Mouse (Mus musculus): ENCODE data around the gene Ndufb4.
"Not testable (repeated sequence)": the region's sequence is repeated elsewhere in the genome, so short reads cannot be mapped to it uniquely, and the experiment has no call there.

The Ndufb4 gene

GRCm38 (mm10) chr16:37677586-37677985 is 23.3 kb upstream of the Ndufb4 start:
- no peak for DNase-seq (ENCODE audit: low spot score)

DNA sequence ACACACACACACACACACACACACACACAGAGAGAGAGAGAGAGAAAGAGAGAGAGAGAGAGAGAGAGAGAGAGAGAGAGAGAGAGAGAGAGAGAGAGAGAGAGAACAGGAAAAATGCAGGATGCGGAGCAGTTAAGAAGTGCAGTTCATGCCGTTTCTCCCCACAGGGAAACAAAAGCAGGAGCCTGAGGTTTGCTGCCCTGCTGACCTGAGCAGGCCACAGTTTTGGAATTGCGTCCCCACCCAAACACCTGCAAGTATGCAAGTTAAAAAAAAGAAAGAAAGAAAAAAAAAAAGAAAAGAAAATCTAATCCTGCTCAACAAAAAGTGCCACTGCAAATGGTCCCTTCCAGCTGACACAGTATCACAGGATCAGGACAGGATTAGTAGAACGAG is 22.4 kb upstream of the Ndufb4 start:
- no peak for DNase-seq (ENCODE audit: low spot score)

- no peak for DNase-seq (ENCODE audit: low spot score)
These were observed 21.9 kb upstream of the Ndufb4 start for GRCm38 (mm10) chr16:37676024-37676676.

GRCm38 (mm10) chr16:37675326-37675725 is 21.1 kb upstream of the Ndufb4 start:
- no peak for DNase-seq (ENCODE audit: low spot score)

GRCm38 (mm10) chr16:37670666-37671283 is 16.5 kb upstream of the Ndufb4 start:
- DNase-seq (ENCODE audit: low spot score) = no peak

- no peak for DNase-seq (ENCODE audit: low spot score)
These were observed 11.2 kb upstream of the Ndufb4 start for GRCm38 (mm10) chr16:37665394-37665935.

- no peak for DNase-seq (ENCODE audit: low spot score)
These were observed 9.6 kb upstream of the Ndufb4 start for GRCm38 (mm10) chr16:37663643-37664459.

DNA sequence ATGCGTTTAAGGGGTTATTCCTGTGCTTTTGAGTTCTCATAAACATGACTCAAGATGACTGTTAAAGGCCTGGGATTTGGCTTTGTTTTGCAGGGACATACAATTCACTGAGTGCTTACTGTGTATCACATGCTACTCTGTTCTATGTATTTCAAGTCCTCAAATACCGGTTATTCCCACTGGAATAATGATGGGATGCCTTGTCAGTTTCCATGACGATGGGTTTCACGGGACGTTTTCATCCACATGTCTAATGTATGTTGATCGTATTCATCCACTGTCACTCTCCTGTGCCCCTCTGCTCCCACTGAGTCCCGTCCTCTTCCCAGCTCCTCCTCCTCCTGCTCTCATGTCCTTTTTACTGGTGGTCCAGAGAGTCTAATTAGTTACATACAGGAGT is 2.5 kb upstream of the Ndufb4 start:
- no peak for DNase-seq (ENCODE audit: low spot score)

GRCm38 (mm10) chr16:37655756-37656347 is 1.6 kb upstream of the Ndufb4 start:
- no peak for DNase-seq (ENCODE audit: low spot score)

DNA sequence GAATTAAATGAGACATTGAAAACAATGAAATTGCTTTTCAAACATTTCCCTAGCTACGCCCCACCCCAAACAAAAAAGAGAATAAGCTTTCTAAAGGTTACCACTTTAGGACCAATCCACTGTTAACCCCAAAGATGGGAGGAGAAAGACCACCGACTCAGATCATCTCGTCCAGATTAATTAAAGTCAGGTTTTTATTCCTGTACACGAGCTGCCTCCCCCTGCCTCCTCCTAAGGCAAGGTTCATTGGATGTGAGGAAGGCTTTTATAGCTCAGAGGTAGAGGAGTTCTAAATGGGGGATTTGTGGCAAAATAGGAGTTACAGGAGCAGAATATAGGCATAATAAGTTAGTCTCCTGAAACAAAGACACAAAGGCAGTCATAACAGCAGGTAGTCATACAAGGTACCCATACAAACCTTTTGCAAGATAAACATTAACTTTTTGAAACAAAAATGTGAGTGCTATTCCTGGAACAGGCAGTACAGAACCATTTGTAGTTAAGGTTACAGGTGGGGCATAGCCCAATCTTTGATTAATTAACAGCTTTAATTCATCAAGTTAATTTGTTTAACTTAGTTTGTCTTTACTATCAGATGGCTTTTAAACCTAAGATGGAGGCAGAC is 690 bp upstream of the Ndufb4 start:
- DNase-seq (ENCODE audit: low spot score) = no peak

DNA sequence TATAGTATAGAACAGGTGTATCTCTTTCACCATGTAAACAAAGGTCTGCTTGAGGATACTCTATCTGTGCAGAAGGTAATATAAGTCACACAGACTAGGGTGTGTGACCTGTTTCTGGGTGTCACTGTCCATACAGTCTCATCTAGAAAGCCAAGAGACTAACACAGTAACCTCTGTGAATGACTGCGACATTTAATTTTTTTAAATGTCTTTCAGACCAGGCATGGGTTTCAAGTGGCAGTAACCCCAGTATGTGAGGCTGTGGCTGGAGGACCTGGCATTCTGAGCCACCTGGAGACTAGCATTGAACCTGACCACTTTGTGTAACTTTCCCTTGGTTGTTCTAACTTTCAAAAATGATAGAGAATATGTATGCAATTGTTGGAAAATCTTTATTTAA is 1.2 kb downstream of the Ndufb4 start:
- DNase-seq (ENCODE audit: low spot score) = no peak

- DNase-seq (ENCODE audit: low spot score) = no peak
These were observed 1.6 kb downstream of the Ndufb4 start for GRCm38 (mm10) chr16:37652654-37653053.

DNA sequence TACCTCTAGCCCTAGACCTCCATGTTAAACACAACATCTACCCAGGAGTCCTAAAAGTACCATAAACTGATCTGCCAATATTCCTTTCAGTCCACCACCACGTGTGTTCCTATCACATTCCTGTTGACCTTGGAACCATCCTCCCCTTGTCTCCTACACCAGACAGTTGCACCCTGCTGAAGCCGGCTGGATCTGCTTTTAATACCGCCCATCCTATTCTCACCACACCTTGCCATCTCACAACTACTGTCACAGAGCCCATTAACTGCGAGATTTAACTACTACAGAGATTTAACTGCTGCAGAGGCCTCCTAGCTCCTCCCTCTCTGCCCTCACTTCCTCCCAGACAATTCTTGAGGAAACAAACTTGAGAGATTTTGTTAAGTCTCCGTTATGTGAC is 2.8 kb downstream of the Ndufb4 start:
- DNase-seq (ENCODE audit: low spot score) = no peak

DNA sequence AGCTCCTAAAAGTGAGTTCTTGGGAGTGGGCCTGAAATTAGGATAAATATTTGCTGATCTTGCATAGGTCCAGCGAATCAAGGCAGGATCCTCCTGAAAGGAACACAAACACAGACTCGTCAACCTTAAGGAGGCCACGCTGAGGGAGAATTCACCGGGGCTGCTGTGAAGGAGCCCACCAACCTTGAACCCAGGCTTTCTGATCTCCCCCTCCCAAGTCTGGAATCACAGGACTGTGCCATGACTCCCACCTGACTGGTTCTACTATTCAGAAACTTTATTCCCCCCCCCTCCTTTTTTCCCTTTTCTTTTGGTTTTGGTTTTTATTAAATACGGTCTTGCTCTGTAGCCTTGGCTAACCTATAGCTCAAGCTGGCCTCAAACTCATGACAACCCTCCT is 5.2 kb downstream of the Ndufb4 start:
- DNase-seq (ENCODE audit: low spot score) = no peak

- DNase-seq (ENCODE audit: low spot score) = no peak
These were observed 6.3 kb downstream of the Ndufb4 start for GRCm38 (mm10) chr16:37647936-37648335.

GRCm38 (mm10) chr16:37647067-37647466 is 7.2 kb downstream of the Ndufb4 start:
- DNase-seq (ENCODE audit: low spot score) = no peak

- DNase-seq (ENCODE audit: low spot score) = no peak
These were observed 8.5 kb downstream of the Ndufb4 start for GRCm38 (mm10) chr16:37645799-37646198.

- no peak for DNase-seq (ENCODE audit: low spot score)
These were observed 9.0 kb downstream of the Ndufb4 start for GRCm38 (mm10) chr16:37645211-37645610.

DNA sequence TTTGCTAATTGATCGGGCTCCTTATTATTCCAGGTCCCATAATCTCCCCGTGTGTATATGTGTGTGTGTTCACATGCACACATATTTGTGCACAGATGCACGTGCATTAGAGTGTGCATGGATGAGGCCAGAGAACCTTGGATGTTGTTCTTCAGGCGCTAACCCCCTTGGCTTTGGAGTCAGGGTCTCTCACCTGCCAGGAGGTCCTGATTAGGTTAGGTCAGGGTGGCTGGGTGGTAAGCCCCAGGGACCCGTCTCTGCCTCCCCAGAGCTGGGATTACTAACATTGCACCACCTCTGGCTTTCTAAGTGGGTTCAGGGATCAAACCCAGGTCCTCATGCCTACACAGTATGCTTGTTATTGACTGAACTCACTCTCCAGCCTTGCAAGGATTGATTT is 9.8 kb downstream of the Ndufb4 start:
- no peak for DNase-seq (ENCODE audit: low spot score)

- not testable (repeated sequence) for DNase-seq (ENCODE audit: low spot score)
These were observed 13.7 kb downstream of the Ndufb4 start for GRCm38 (mm10) chr16:37640522-37640921.

DNA sequence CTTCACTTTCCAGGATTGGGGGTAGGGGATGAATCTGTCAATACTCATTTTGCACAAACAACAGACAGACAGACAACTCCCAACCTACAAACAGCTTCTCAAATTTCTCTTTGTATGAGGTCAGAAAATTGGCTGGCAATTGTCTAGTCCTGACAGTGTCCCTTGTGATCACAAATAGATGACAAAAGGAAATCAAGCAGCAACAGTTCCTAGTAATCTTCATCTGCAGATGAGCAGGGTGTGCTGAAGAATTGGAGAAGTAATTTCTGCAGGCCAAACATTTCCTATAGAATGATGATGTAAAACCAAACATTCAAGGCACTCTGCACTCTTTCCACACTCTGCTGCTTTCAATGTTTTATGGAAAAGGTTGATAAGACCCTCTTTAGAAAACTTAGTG is 16.5 kb downstream of the Ndufb4 start:
- no peak for DNase-seq (ENCODE audit: low spot score)

GRCm38 (mm10) chr16:37636107-37636506 is 18.1 kb downstream of the Ndufb4 start:
- DNase-seq (ENCODE audit: low spot score) = no peak

All from urinary bladder, postnatal 25 days (tissue).